Mouse (Mus musculus): Measurements from ENCODE around the gene Ptcd3.

DNA sequence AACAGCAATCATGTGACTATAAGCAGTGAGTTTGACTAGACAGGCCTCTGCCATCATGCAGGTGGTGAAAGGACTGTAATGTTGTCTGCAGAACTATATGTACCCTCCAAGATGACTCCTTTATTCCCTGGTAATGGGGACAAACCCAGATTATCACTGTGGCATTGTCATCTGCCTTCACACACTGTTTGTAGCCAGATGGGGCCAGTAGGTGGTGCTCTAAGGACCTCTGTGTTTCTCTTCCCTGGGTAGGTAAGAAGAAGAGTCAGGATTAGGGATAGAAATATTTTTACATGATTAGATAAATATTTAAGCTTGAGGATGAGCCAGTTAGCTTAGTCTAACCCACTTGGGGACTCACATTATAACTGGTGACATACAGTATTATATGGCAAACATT lies 19.4 kb upstream of the Ptcd3 start:
- TF ChIP-seq CTCF (IDR thresholded peaks at IDR 0.05; ENCODE audit: low read depth) (peak; percentile 88), EP300 (IDR thresholded peaks at IDR 0.05; ENCODE audit: low read depth) (no peak)

Data from heart, postnatal 0 days (tissue).